Mouse (Mus musculus) lung, adult 2 months (tissue): ENCODE data around the gene Prnd.

Source experiments
- CTCF ChIP-seq: fragments of 200-500 bp; IDR thresholded peaks from 2 replicates; pipeline ENCODE4 v1.5.1; 2011; ENCODE audit warnings: mild to moderate bottlenecking, low read length, control low read depth; ENCODE audit not compliant: insufficient read depth
- POLR2A ChIP-seq: fragments of 200-500 bp; IDR thresholded peaks from 2 replicates; pipeline ENCODE4 v1.6.1; 2011; ENCODE audit warnings: low read depth, mild to moderate bottlenecking, control low read depth, low read length, borderline replicate concordance; ENCODE audit errors: extremely low read depth

GRCm38 (mm10) chr2:131945225-131945624 lies 5.4 kb upstream of the Prnd start:
- TF ChIP-seq CTCF (no peak), POLR2A (no peak)
